Mouse (Mus musculus): ENCODE measurements around the gene Nectin3. TPM values are rescaled to one million over a fixed set of nuclear protein-coding genes. Genes with fewer than 3 reads are reported as not detected.

The Nectin3 gene
- polyA plus RNA-seq, 1 experiment from 2014 or later = 61.1 TPM

- H3K9ac ChIP-seq = peak overlapping the region; percentile 95
- no peaks in the 10 kb centered on the region for H3K9me3 ChIP-seq
- H3K4me1 ChIP-seq = peaks cover 26% of the 10 kb centered on the region
- H3K4me3 ChIP-seq (replicated peaks) = peak overlapping the region; percentile 91
- H3K36me3 ChIP-seq (replicated peaks) = 0 out of 2 replicates have a peak, but pooled peaks cover under 1% of the 10 kb centered on the region
- no peaks in the 10 kb centered on the region for H3K27me3 ChIP-seq
- peak; percentile 97 for ATAC-seq (ENCODE audit: low FRiP score)
- WGBS = 0% methylated on average over 67 of the region's 78 CpGs
- H3K4me2 ChIP-seq = peak overlapping the region; percentile 90
- H3K27ac ChIP-seq = peak overlapping the region; percentile 94
Observed at GRCm38 (mm10) chr16:46496889-46497685, 1.2 kb downstream of the Nectin3 start.

GRCm38 (mm10) chr16:46496031-46496868, 2.1 kb downstream of the Nectin3 start:
- peak overlapping the region; percentile 90 for H3K4me2 ChIP-seq
- peaks cover 26% of the 10 kb centered on the region for H3K4me1 ChIP-seq
- H3K27me3 ChIP-seq = no peaks in the 10 kb centered on the region
- ATAC-seq (ENCODE audit: low FRiP score) = peak; percentile 42
- 0 out of 2 replicates have a peak, but pooled peaks cover 2% of the 10 kb centered on the region for H3K36me3 ChIP-seq (replicated peaks)
- peak overlapping the region; percentile 91 for H3K4me3 ChIP-seq (replicated peaks)
- H3K9ac ChIP-seq = peak overlapping the region; percentile 95
- no peaks in the 10 kb centered on the region for H3K9me3 ChIP-seq
- H3K27ac ChIP-seq = peak overlapping the region; percentile 94
- WGBS = under 1% methylated on average over 92 of the region's 96 CpGs

- Histone ChIP-seq H3K9me3 (no peaks in the 10 kb centered on the region), H3K36me3 (replicated peaks) (0 out of 2 replicates have a peak, but pooled peaks cover 2% of the 10 kb centered on the region), H3K27me3 (no peaks in the 10 kb centered on the region), H3K4me2 (peak overlapping the region; percentile 90), H3K9ac (peak overlapping the region; percentile 95), H3K4me3 (replicated peaks) (peak overlapping the region; percentile 91), H3K27ac (no peak overlapping the region), H3K4me1 (peaks cover 26% of the 10 kb centered on the region)
- ATAC-seq (ENCODE audit: low FRiP score) = no peak
- 19% methylated on average over 3 of the region's 3 CpGs for WGBS
Observed at GRCm38 (mm10) chr16:46495201-46495600, 3.1 kb downstream of the Nectin3 start.

- no peak overlapping the region for H3K27ac ChIP-seq
- H3K9ac ChIP-seq = no peak overlapping the region
- peaks cover 5% of the 10 kb centered on the region; the same call in 1 of the 2 replicates for H3K4me1 ChIP-seq
- no peak overlapping the region for H3K4me3 ChIP-seq (replicated peaks)
- 56% methylated on average over 3 of the region's 3 CpGs for WGBS
- H3K27me3 ChIP-seq = no peaks in the 10 kb centered on the region
- 0 out of 2 replicates have a peak, but pooled peaks cover 2% of the 10 kb centered on the region for H3K36me3 ChIP-seq (replicated peaks)
- peak; percentile 79 for ATAC-seq (ENCODE audit: low FRiP score)
- H3K4me2 ChIP-seq = no peak overlapping the region
- no peaks in the 10 kb centered on the region for H3K9me3 ChIP-seq
Observed at GRCm38 (mm10) chr16:46487436-46488097, 10.8 kb downstream of the Nectin3 start.

DNA sequence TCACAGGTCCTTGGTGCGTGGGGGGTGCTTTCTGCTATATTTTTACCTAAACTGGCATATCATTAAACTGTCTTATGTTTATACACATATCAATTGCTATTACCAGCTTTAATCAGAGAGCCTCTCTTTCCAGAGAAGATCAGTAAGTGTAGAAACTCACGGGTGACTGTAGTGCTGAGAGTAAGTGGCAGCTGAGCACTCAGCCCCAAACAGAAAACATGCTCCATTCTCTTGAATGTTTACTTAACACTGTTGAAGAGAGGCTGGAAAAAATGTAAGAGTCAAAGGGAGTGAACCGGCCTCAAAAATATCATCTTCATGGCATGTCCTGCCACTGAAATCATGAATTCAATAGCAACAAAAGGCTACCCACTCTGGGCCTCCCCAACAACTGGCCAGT, 21.0 kb downstream of the Nectin3 start:
- Histone ChIP-seq H3K36me3 (replicated peaks) (no peaks in the 10 kb centered on the region), H3K9ac (no peak overlapping the region), H3K9me3 (no peaks in the 10 kb centered on the region), H3K27me3 (no peaks in the 10 kb centered on the region), H3K4me1 (no peaks in the 10 kb centered on the region), H3K27ac (no peak overlapping the region), H3K4me2 (no peak overlapping the region), H3K4me3 (replicated peaks) (no peak overlapping the region)
- ATAC-seq (ENCODE audit: low FRiP score) = no peak
- whole genome bisulfite sequencing = 82% methylated on average over 3 of the region's 3 CpGs

GRCm38 (mm10) chr16:46451421-46451820, 46.9 kb downstream of the Nectin3 start:
- Histone ChIP-seq H3K4me2 (no peak overlapping the region), H3K9me3 (no peaks in the 10 kb centered on the region), H3K4me3 (replicated peaks) (no peak overlapping the region), H3K4me1 (no peaks in the 10 kb centered on the region), H3K27ac (no peak overlapping the region), H3K36me3 (replicated peaks) (peaks cover 19% of the 10 kb centered on the region; the same call in 1 of the 2 replicates), H3K9ac (no peak overlapping the region), H3K27me3 (no peaks in the 10 kb centered on the region)
- ATAC-seq (ENCODE audit: low FRiP score) = no peak
- 91% methylated on average over 3 of the region's 3 CpGs for WGBS

DNA sequence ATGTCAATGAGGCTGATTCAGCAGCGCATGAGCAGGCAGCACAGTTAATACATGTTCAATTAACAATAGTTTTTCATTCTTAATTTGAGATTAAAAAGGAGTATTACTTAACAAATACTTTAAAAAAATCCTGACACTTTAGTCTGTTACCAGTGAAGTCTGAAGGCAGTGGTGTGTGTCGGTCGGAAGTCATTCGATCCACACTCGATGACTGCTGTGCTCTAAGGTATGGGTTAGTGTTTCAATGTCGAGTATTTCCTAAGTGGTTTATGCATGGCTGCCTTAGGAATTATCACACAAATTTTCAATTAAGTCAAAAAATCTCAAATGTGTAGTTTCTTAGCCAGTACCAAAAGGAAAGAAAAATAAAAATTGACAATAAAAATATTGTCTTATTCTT, 49.3 kb downstream of the Nectin3 start:
- no peak for ATAC-seq (ENCODE audit: low FRiP score)
- no peak overlapping the region for H3K4me2 ChIP-seq
- no peak overlapping the region for H3K4me3 ChIP-seq (replicated peaks)
- WGBS = 94% methylated on average over 6 of the region's 6 CpGs
- H3K9me3 ChIP-seq = no peaks in the 10 kb centered on the region
- H3K27ac ChIP-seq = no peak overlapping the region
- no peaks in the 10 kb centered on the region for H3K27me3 ChIP-seq
- H3K4me1 ChIP-seq = no peaks in the 10 kb centered on the region
- no peak overlapping the region for H3K9ac ChIP-seq
- peaks cover 16% of the 10 kb centered on the region; the same call in 1 of the 2 replicates for H3K36me3 ChIP-seq (replicated peaks)

GRCm38 (mm10) chr16:46431317-46431716, 67.0 kb downstream of the Nectin3 start:
- Histone ChIP-seq H3K36me3 (replicated peaks) (peaks cover 14% of the 10 kb centered on the region), H3K4me3 (replicated peaks) (no peak overlapping the region), H3K9me3 (no peaks in the 10 kb centered on the region), H3K9ac (no peak overlapping the region), H3K27ac (no peak overlapping the region), H3K27me3 (no peaks in the 10 kb centered on the region), H3K4me1 (no peaks in the 10 kb centered on the region), H3K4me2 (no peak overlapping the region)
- no peak for ATAC-seq (ENCODE audit: low FRiP score)
- WGBS = 87% methylated on average over 5 of the region's 5 CpGs

- no peaks in the 10 kb centered on the region for H3K9me3 ChIP-seq
- no peaks in the 10 kb centered on the region for H3K27me3 ChIP-seq
- H3K36me3 ChIP-seq (replicated peaks) = peaks cover 12% of the 10 kb centered on the region
- H3K4me2 ChIP-seq = no peak overlapping the region
- H3K4me1 ChIP-seq = no peaks in the 10 kb centered on the region
- H3K4me3 ChIP-seq (replicated peaks) = no peak overlapping the region
- no peak overlapping the region for H3K27ac ChIP-seq
- no peak overlapping the region for H3K9ac ChIP-seq
- no peak for ATAC-seq (ENCODE audit: low FRiP score)
- 93% methylated on average over 3 of the region's 3 CpGs for WGBS
Observed at GRCm38 (mm10) chr16:46416177-46416576, 82.1 kb downstream of the Nectin3 start.

GRCm38 (mm10) chr16:46410739-46411057, 87.6 kb downstream of the Nectin3 start:
- ATAC-seq (ENCODE audit: low FRiP score) = no peak
- Histone ChIP-seq H3K27me3 (no peaks in the 10 kb centered on the region), H3K4me3 (replicated peaks) (no peak overlapping the region), H3K9me3 (no peaks in the 10 kb centered on the region), H3K27ac (no peak overlapping the region; the same call in 1 of the 2 replicates), H3K36me3 (replicated peaks) (no peaks in the 10 kb centered on the region), H3K4me1 (peaks cover 6% of the 10 kb centered on the region; the same call in 1 of the 2 replicates), H3K4me2 (no peak overlapping the region), H3K9ac (no peak overlapping the region)
- 34% methylated on average over 3 of the region's 3 CpGs for WGBS

DNA sequence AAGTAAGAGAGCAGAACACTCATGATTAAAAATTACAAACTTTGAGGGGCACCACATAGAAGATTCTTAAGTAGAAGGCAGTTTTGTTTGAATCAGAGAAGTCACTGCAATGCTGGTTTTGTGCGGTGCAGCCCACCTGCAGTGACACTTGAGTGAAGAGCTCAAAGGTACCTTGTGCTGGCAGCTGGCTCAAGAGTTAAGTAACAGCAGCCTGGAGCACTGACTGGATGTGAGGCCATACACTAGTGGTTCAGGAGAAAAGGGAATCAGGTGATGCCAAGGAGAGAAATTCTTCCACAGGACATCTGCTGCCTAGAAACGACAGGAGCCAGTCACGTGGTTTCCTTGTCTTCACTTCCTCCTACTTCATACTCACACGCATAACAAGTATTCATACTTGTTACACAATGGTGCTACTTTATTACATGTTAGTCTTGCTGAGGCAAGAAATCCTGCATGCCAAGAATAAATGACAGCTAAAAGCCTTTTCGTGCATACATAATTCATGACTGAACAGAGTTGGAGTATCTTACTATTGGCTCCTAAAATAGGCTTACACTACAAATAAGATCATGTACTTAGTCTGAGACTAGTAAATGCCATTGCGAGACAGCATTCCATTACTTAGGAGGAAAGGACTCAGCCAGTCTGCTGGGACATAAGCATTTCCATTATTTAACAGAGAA, 88.1 kb downstream of the Nectin3 start:
- Histone ChIP-seq H3K9me3 (no peaks in the 10 kb centered on the region), H3K36me3 (replicated peaks) (no peaks in the 10 kb centered on the region), H3K27me3 (no peaks in the 10 kb centered on the region), H3K4me1 (peaks cover 6% of the 10 kb centered on the region; the same call in 1 of the 2 replicates), H3K27ac (no peak overlapping the region), H3K9ac (no peak overlapping the region), H3K4me3 (replicated peaks) (no peak overlapping the region), H3K4me2 (no peak overlapping the region)
- WGBS = 79% methylated on average over 6 of the region's 6 CpGs
- ATAC-seq (ENCODE audit: low FRiP score) = no peak
